Mouse (Mus musculus): ENCODE measurements around the gene F2rl1.

GRCm38 (mm10) chr13:95534131-95534561 lies 9.1 kb upstream of the F2rl1 start:
- TF ChIP-seq CTCF (conservative IDR thresholded peaks at IDR 0.05; ENCODE audit: low read length), result no peak
- no peak for TF ChIP-seq POU5F1 (IDR thresholded peaks at IDR 0.05; ENCODE audit: borderline replicate concordance, low read length)

Data from E14TG2a.4 (cell line).